Comparison of ENCODE assay signal across 8 mouse cellular contexts in the genomic region with DNA sequence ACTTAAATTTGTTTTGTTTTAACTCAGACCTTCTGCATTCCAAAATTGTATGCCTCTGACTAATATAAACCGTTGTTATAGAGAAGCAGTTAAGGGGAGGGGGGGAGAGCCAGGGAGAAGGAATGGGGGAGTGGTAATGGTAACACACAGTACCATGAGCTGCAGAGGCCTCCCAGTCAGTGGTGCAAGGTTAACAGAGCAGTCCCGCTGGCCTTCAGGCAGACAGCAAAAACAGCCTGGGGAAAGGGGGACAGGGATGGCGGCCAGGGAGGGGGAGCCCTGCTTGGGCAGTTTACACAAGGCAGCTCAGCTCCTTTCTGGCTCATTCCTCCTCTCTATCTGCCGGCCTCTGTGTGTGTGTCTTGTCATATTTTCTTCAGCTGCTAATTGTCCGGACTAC.
DNase-seq lines count a peak whose midpoint lies in the region; ATAC-seq and TF ChIP-seq lines count a peak whose summit lies in the region.

No protein-coding gene starts in this region.

- ATAC-seq in liver, postnatal 0 days: no peak
- ATAC-seq in heart, embryonic 11.5 days (replicated peaks; ENCODE audit: insufficient number of reproducible peaks, low FRiP score, low TSS enrichment): 0 out of 2 replicates have a peak, but pooled peaks have one; percentile 52
- peak; percentile 82; the same call in 1 of the 2 replicates for ATAC-seq in limb, embryonic 12.5 days (ENCODE audit: insufficient number of reproducible peaks, insufficient read depth, low FRiP score, low TSS enrichment, low read depth)

- no peak for TF ChIP-seq EP300 in liver, postnatal 0 days (IDR thresholded peaks at IDR 0.05; ENCODE audit: low read depth)

- no peaks in the 10 kb centered on the region for H3K36me3 ChIP-seq in liver, postnatal 0 days (replicated peaks; ENCODE audit: insufficient read depth, low read length)
- H3K36me3 ChIP-seq in heart, embryonic 11.5 days (ENCODE audit: control insufficient read depth, insufficient read depth, low read length): no peaks in the 10 kb centered on the region
- H3K36me3 ChIP-seq in limb, embryonic 12.5 days: no peaks in the 10 kb centered on the region

- DNase-seq in liver: peak; percentile 23
- no peak for DNase-seq in liver, postnatal 0 days
- DNase-seq in adrenal gland, postnatal 14 days: peak; percentile 66
- DNase-seq in testis, postnatal 10 days (ENCODE audit: low spot score): peak; percentile 59
- DNase-seq in B cell, adult 2 months: no peak
- no peak for DNase-seq in layer of hippocampus, adult 8-10 months (ENCODE audit: low spot score in 2 of 2)

- H3K4me2 ChIP-seq in liver, postnatal 0 days (ENCODE audit: low read depth, low read length): no peak overlapping the region
- no peak overlapping the region for H3K4me2 ChIP-seq in heart, embryonic 11.5 days
- peak overlapping the region; percentile 30; the same call in 1 of the 2 replicates for H3K4me2 ChIP-seq in limb, embryonic 12.5 days

- 43% methylated on average over 5 of the region's 5 CpGs for WGBS in liver, postnatal 0 days (ENCODE audit: insufficient replicate concordance)
- WGBS in heart, embryonic 11.5 days (ENCODE audit: insufficient replicate concordance): 14% methylated on average over 5 of the region's 5 CpGs
- 6% methylated on average over 5 of the region's 5 CpGs for WGBS in limb, embryonic 12.5 days

- no peak for TF ChIP-seq CTCF in liver, postnatal 0 days (IDR thresholded peaks at IDR 0.05; ENCODE audit: low read depth)

- H3K27ac ChIP-seq in liver, postnatal 0 days (ENCODE audit: low read depth): no peak overlapping the region; the same call in 1 of the 2 replicates
- H3K27ac ChIP-seq in heart, embryonic 11.5 days (ENCODE audit: low read depth, low read length): no peak overlapping the region
- peak overlapping the region; percentile 86 for H3K27ac ChIP-seq in limb, embryonic 12.5 days

- no peak overlapping the region for H3K9ac ChIP-seq in liver, postnatal 0 days (replicated peaks)
- no peak overlapping the region for H3K9ac ChIP-seq in heart, embryonic 11.5 days (ENCODE audit: low read depth, low read length)
- H3K9ac ChIP-seq in limb, embryonic 12.5 days (replicated peaks): no peak overlapping the region

- no peaks in the 10 kb centered on the region for H3K4me1 ChIP-seq in liver, postnatal 0 days (ENCODE audit: insufficient read depth)
- H3K4me1 ChIP-seq in heart, embryonic 11.5 days (ENCODE audit: control insufficient read depth, insufficient read depth, low read length): 0 out of 2 replicates have a peak, but pooled peaks cover 2% of the 10 kb centered on the region
- peaks cover 25% of the 10 kb centered on the region for H3K4me1 ChIP-seq in limb, embryonic 12.5 days (replicated peaks)

- H3K27me3 ChIP-seq in liver, postnatal 0 days (ENCODE audit: insufficient read depth, low read length): no peaks in the 10 kb centered on the region
- H3K27me3 ChIP-seq in heart, embryonic 11.5 days (ENCODE audit: control insufficient read depth, insufficient read depth, low read length): no peaks in the 10 kb centered on the region
- H3K27me3 ChIP-seq in limb, embryonic 12.5 days: 0 out of 2 replicates have a peak, but pooled peaks cover 2% of the 10 kb centered on the region

- no peaks in the 10 kb centered on the region for H3K9me3 ChIP-seq in liver, postnatal 0 days (ENCODE audit: low read length)
- no peaks in the 10 kb centered on the region for H3K9me3 ChIP-seq in heart, embryonic 11.5 days (replicated peaks; ENCODE audit: control insufficient read depth, low read length)
- H3K9me3 ChIP-seq in limb, embryonic 12.5 days: no peaks in the 10 kb centered on the region

- no peak overlapping the region for H3K4me3 ChIP-seq in liver, postnatal 0 days (ENCODE audit: low read depth, low read length)
- H3K4me3 ChIP-seq in heart, embryonic 11.5 days (ENCODE audit: low read depth, low read length): no peak overlapping the region
- H3K4me3 ChIP-seq in limb, embryonic 12.5 days (replicated peaks): no peak overlapping the region

Comparison
In these comparisons a context has a peak if more than half of its experiments do, and no peak if none do; other contexts are left out.
1. DNase-seq: peak in liver (single experiment), adrenal gland, postnatal 14 days (single experiment) and testis, postnatal 10 days (single experiment); none in liver, postnatal 0 days (single experiment), B cell, adult 2 months (0 of 2) and layer of hippocampus, adult 8-10 months (0 of 2).